Mouse (Mus musculus) liver, embryonic 13.5 days (tissue): ENCODE results near the gene Btg1-ps1. TPM values are rescaled to one million over a fixed set of nuclear protein-coding genes. Genes with fewer than 3 reads are reported as not detected.
"Not testable (repeated sequence)": the region's sequence is repeated elsewhere in the genome, so short reads cannot be mapped to it uniquely, and the experiment has no call there.

Source experiments
- ATAC-seq: fragments of 200-750 bp; cut with Nextera tagmentation; 2 replicates; pipeline ENCODE4 v1.8.0; 2017; ENCODE audit warnings: low read depth, mild to moderate bottlenecking, moderate number of reproducible peaks, moderate library complexity
- DNase-seq: peaks from one replicate; pipeline ENCODE4 v3.0.0; 2022
- H3K27ac ChIP-seq: fragments of 300-500 bp; sonication (generic); 2 replicates; pipeline ENCODE4 v1.5.1; 2015; ENCODE audit warnings: moderate library complexity, mild to moderate bottlenecking, inconsistent platforms
- H3K27me3 ChIP-seq: fragments of 300-500 bp; sonication (generic); 2 replicates; pipeline ENCODE4 v1.6.1; 2015; ENCODE audit warnings: mild to moderate bottlenecking, inconsistent platforms
- H3K36me3 ChIP-seq: fragments of 300-500 bp; sonication (generic); 2 replicates; pipeline ENCODE4 v1.6.1; 2015; ENCODE audit warnings: mild to moderate bottlenecking, inconsistent platforms
- H3K4me1 ChIP-seq: fragments of 300-500 bp; sonication (generic); replicated peaks from 2 replicates; pipeline ENCODE4 v1.6.1; 2015; ENCODE audit warnings: inconsistent platforms
- H3K4me2 ChIP-seq: fragments of 300-500 bp; sonication (generic); 2 replicates; pipeline ENCODE4 v1.6.1; 2015; ENCODE audit warnings: inconsistent platforms, mild to moderate bottlenecking, moderate library complexity
- H3K4me3 ChIP-seq: fragments of 300-500 bp; sonication (generic); replicated peaks from 2 replicates; pipeline ENCODE4 v1.5.1; 2015; ENCODE audit warnings: mild to moderate bottlenecking, inconsistent platforms
- H3K9ac ChIP-seq: fragments of 300-500 bp; sonication (generic); 2 replicates; pipeline ENCODE4 v1.6.1; 2015; ENCODE audit warnings: mild to moderate bottlenecking, inconsistent platforms
- H3K9me3 ChIP-seq: fragments of 300-500 bp; sonication (generic); replicated peaks from 2 replicates; pipeline ENCODE4 v1.6.1; 2016; ENCODE audit warnings: inconsistent platforms
- WGBS: fragments of 180-500 bp; shearing (Covaris S2); methylation state at CpG from one replicate; pipeline ENCODE4 v1.1.7; 2015; ENCODE audit not compliant: insufficient replicate concordance; 5-methylcytosine and 5-hydroxymethylcytosine counted together
- polyA plus RNA-seq: library from polyadenylated mRNA; unstranded; fragments of >200 nt; fragmentation: Nextera tagmentation; extraction: Ambion mirVana; gene quantifications from 2 replicates; pipeline ENCODE4 v1.2.1, GENCODE M21; 2015

Btg1-ps1 gene
- polyA plus RNA-seq: not detected in 2 replicates

DNA sequence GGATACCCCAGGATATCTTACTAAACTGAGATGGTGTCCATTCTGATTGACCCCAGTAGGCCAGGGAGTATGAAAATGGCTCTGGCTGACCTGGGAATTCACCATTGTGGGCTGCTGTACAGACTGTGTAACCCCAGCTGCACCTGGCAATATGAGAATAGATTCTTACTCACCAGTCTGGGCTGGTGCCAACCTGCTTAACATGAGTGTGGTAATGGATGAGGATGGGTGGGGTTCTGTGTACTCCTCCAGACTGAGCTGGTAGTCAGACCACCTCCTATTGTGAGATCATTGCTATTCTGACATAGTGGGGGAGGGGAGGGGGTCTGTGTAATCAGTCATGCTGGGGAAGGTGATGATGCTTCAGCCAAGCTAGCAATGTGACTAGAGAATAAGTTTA lies at the start of gene Btg1-ps1:
Btg1-ps1 (minus strand) TSS at position 219 of the 400 bp plus-strand sequence.
- H3K27ac ChIP-seq, DNase-seq, H3K4me1 ChIP-seq, H3K9me3 ChIP-seq, H3K36me3 ChIP-seq, H3K4me3 ChIP-seq, H3K27me3 ChIP-seq, H3K4me2 ChIP-seq, ATAC-seq, H3K9ac ChIP-seq: not testable (repeated sequence)

GRCm38 (mm10) chrX:38066175-38066574 lies 47.6 kb upstream of the Btg1-ps1 start, which contains the start of gene Rhox10:
Gene Rhox10 (plus strand): TSS chrX:38066475.
- H3K4me3 ChIP-seq: no peak within 1 kb of the TSS
- DNase-seq (no peak), ATAC-seq (no peak)
- H3K9me3 ChIP-seq: no peaks in the 10 kb centered on the region; the same call in 1 of the 2 replicates
- 73% methylated on average over 11 of the region's 11 CpGs for WGBS
- H3K9ac ChIP-seq: no peak within 1 kb of the TSS
- no peaks in the 10 kb centered on the region for H3K27me3 ChIP-seq
- no peak within 1 kb of the TSS for H3K27ac ChIP-seq
- H3K4me2 ChIP-seq: no peak within 1 kb of the TSS
- no peaks in the 10 kb centered on the region for H3K36me3 ChIP-seq
- H3K4me1 ChIP-seq: no peaks in the 10 kb centered on the region

- Histone ChIP-seq H3K27ac (no peak overlapping the region), H3K36me3 (no peaks in the 10 kb centered on the region), H3K27me3 (no peaks in the 10 kb centered on the region), H3K9ac (no peak overlapping the region), H3K9me3 (no peaks in the 10 kb centered on the region; the same call in 1 of the 2 replicates), H3K4me1 (no peaks in the 10 kb centered on the region), H3K4me2 (no peak overlapping the region), H3K4me3 (no peak overlapping the region)
- no peak for ATAC-seq
- no peak for DNase-seq
- 0% methylated on average over 1 of the region's 1 CpGs for WGBS
Measured at GRCm38 (mm10) chrX:38061544-38061943, 42.9 kb upstream of the Btg1-ps1 start.

GRCm38 (mm10) chrX:38043014-38043413 lies 24.4 kb upstream of the Btg1-ps1 start, which contains the start of gene Btg1-ps2:
Gene Btg1-ps2 (minus strand): TSS chrX:38043114.
- H3K4me3 ChIP-seq, H3K27me3 ChIP-seq, H3K4me2 ChIP-seq, ATAC-seq, H3K9me3 ChIP-seq, H3K9ac ChIP-seq, H3K36me3 ChIP-seq, H3K4me1 ChIP-seq, H3K27ac ChIP-seq, DNase-seq: not testable (repeated sequence)

DNA sequence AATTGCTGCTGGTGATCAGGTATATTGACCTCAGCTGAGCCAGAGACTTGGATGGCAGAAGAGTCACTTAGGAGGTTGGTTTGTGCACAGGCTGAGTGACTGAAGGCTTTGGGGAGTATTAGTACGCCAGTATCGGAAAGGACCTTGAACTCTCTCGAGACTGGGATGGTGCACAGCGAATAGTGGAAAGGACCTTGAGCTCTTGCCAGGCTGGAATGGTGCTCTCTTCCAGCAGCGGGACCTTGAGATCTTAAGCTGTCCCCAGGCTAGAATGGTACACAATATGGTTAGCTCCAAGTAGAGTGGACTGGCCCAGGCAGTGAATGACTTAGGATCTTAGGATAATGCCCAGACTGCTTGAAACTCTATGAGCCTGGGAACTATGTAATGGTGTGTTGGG lies 21.1 kb upstream of the Btg1-ps1 start:
- H3K27me3 ChIP-seq: no peaks in the 10 kb centered on the region
- H3K36me3 ChIP-seq: no peaks in the 10 kb centered on the region
- no peak for DNase-seq
- H3K9ac ChIP-seq: no peak overlapping the region
- no peaks in the 10 kb centered on the region for H3K9me3 ChIP-seq
- no peak overlapping the region for H3K27ac ChIP-seq
- no peak for ATAC-seq
- no peak overlapping the region for H3K4me2 ChIP-seq
- no peak overlapping the region for H3K4me3 ChIP-seq
- no peaks in the 10 kb centered on the region for H3K4me1 ChIP-seq
- WGBS: 68% methylated on average over 5 of the region's 5 CpGs

DNA sequence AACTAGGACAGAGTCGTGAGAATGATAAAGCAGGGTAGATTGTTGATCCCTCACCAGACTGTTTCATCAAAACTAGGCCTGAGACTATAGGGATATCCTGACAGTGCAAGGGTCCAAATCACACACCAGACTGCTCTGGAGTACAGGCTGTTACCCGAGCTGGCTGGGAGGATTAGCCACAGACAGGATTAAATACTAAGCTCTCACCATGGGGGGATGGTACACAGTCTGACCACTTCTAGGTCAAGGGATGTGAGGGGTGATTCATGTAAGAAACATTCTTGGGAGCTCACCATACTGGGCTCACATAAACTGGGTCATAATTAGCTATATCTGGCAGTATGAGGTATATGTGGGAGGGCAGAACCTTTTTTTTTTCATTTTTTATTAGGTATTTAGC lies 15.2 kb upstream of the Btg1-ps1 start:
- Histone ChIP-seq H3K27me3 (no peaks in the 10 kb centered on the region), H3K36me3 (no peaks in the 10 kb centered on the region), H3K9me3 (no peaks in the 10 kb centered on the region), H3K9ac (no peak overlapping the region), H3K4me1 (no peaks in the 10 kb centered on the region), H3K4me2 (no peak overlapping the region), H3K27ac (no peak overlapping the region), H3K4me3 (no peak overlapping the region)
- ATAC-seq: no peak
- no peak for DNase-seq
- WGBS: 45% methylated on average over 2 of the region's 2 CpGs

DNA sequence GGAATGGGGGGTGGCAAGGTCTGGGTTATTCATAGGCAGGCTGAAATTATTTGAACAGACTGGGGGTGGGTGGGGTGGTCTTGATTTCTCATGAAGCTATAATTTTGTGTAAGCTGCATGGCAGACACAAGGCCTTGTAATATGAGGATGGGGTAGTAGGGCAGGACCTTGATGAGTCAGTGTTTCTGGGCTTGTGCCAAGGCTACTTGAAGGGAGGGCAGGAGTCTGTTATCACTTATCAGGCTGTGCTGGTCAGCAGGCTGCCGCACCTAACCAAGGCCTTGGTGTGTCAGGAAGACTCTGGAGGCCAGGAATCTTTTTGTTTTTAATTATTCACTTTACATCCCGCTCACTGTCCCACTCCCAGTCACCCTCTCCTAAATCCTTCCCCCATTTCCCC lies 9.9 kb downstream of the Btg1-ps1 start:
- Histone ChIP-seq H3K27ac (no peak overlapping the region), H3K9me3 (no peaks in the 10 kb centered on the region), H3K4me3 (no peak overlapping the region), H3K4me1 (no peaks in the 10 kb centered on the region), H3K9ac (no peak overlapping the region), H3K36me3 (no peaks in the 10 kb centered on the region), H3K4me2 (no peak overlapping the region), H3K27me3 (no peaks in the 10 kb centered on the region)
- WGBS: 38% methylated on average over 2 of the region's 2 CpGs
- ATAC-seq (no peak), DNase-seq (no peak)

Other genes starting within 250 kb of the Btg1-ps1 start
- 3.1 and 3.2 TPM in 2 replicates for gene Rhox5, start 214.0 kb downstream of the Btg1-ps1 start, polyA plus RNA-seq
- gene Rhox6, start 191.9 kb downstream of the Btg1-ps1 start, polyA plus RNA-seq: not detected in 2 replicates
- gene Rhox7a, start 187.1 kb downstream of the Btg1-ps1 start, polyA plus RNA-seq: not detected in 2 replicates
- not detected in 2 replicates for gene Rhox8, start 139.9 kb downstream of the Btg1-ps1 start, polyA plus RNA-seq
- gene Rhox7b, start 121.6 kb downstream of the Btg1-ps1 start, polyA plus RNA-seq: not detected in 2 replicates
- not detected in 2 replicates for gene Rhox9, start 117.0 kb downstream of the Btg1-ps1 start, polyA plus RNA-seq
- not detected in 2 replicates for gene Btg1-ps2, start 24.3 kb upstream of the Btg1-ps1 start, polyA plus RNA-seq
- gene Rhox10, start 47.7 kb upstream of the Btg1-ps1 start, polyA plus RNA-seq: not detected in 2 replicates
- not detected in 2 replicates for gene Rhox11, start 66.3 kb upstream of the Btg1-ps1 start, polyA plus RNA-seq
- gene Rhox12, start 92.1 kb upstream of the Btg1-ps1 start, polyA plus RNA-seq: not detected in 2 replicates
- gene Rhox13, start 102.4 kb upstream of the Btg1-ps1 start, polyA plus RNA-seq: not detected in 2 replicates
- gene Zbtb33, start 171.0 kb upstream of the Btg1-ps1 start, polyA plus RNA-seq: 0.97 and 1.3 TPM in 2 replicates
- 2.0 and 3.1 TPM in 2 replicates for gene Tmem255a, start 233.6 kb upstream of the Btg1-ps1 start, polyA plus RNA-seq